Mouse (Mus musculus) testis, adult 10 weeks (tissue): ENCODE data around the gene Dysf. TPM values are rescaled to one million over a fixed set of nuclear protein-coding genes. Genes with fewer than 3 reads are reported as not detected.

Source experiments
- polyA plus RNA-seq: library from polyadenylated mRNA; stranded (reverse); fragments of 350-450 nt; fragmentation: Illumina TruSeq; extraction: RNeasy Lipid Tissue Mini Kit (QIAGEN cat#74804); gene quantifications from one replicate; pipeline ENCODE4 v1.2.3, GENCODE M21; 2014; ENCODE audit warnings: low read depth, low replicate concordance

The Dysf gene
- polyA plus RNA-seq: 0.15 TPM

DNA sequence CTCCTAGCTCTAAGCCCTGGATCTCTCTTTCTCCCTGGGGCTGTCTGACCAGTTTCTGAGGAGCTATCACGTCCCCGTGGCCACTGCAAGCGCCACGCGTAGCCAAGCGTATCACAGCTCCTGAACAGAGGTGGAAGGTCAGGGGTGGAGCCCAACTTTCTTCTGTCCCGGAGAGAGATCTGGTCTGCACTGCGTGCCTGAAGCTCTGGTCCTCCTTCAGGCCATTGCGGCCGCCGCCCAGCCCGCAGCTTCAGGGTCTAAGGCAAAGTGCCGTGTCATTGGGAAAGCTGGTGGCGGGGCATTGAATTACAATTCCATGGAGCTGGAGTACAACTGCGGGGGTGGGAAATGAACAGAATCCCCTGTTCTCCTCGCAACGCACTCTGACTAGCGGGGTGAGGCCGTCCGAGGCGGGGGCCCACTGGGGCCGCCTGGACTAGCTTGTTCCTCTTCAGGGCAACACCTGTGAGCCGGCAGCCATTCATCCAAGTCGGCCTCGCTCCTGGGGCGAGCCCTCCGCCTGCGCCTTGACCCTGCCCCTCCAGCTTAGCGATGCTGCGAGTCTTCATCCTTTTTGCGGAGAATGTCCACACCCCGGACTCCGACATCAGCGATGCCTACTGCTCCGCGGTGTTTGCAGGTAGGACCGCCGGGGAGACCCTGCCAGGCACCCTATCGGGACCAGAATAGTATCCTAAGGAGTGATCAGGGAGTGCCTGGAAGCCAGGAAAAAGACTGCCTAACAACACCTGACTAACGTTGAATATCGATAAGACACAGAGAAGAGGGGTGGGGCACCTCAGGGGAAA lies at the start of gene Dysf:
Dysf (plus strand) TSS at position 228 of the 809 bp plus-strand sequence.

Other genes starting within 250 kb of the Dysf start
- gene Ankrd53, start 245.9 kb upstream of the Dysf start, polyA plus RNA-seq: 15.4 TPM
- gene Tex261, start 232.8 kb upstream of the Dysf start, polyA plus RNA-seq: 11.0 TPM
- gene Nagk, start 213.6 kb upstream of the Dysf start, polyA plus RNA-seq: 18.6 TPM
- 54.5 TPM for gene Paip2b, start 176.8 kb upstream of the Dysf start, polyA plus RNA-seq
- 146 TPM for gene Zfp638, start 141.5 kb upstream of the Dysf start, polyA plus RNA-seq